Mouse (Mus musculus): ENCODE measurements around the gene Slc22a18.

DNA sequence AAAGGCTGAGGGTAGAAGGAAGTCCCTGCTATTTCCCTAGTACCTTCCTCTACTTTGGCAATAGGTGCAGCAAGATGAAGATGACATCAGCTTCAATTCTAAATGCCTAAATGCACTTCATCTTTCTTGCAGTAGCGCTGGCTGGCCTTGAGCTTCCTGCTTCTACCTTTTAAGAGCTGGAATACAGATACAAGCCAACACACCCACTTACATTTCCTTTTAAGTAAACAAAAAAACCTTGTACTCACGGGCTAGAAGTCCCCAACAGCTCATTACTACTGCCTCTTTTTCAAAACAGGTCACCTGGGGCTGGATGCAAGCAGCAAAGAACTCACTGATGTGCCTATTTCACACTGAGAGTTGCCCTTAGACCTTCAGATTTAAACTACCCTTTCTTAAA, 73.0 kb downstream of the Slc22a18 start:
- TF ChIP-seq CTCF (IDR thresholded peaks at IDR 0.05; ENCODE audit: low read depth), result no peak
- no peak for TF ChIP-seq EP300 (IDR thresholded peaks at IDR 0.05; ENCODE audit: low read depth)
